ENCODE assay signal across 8 mouse cellular contexts in the genomic region with DNA sequence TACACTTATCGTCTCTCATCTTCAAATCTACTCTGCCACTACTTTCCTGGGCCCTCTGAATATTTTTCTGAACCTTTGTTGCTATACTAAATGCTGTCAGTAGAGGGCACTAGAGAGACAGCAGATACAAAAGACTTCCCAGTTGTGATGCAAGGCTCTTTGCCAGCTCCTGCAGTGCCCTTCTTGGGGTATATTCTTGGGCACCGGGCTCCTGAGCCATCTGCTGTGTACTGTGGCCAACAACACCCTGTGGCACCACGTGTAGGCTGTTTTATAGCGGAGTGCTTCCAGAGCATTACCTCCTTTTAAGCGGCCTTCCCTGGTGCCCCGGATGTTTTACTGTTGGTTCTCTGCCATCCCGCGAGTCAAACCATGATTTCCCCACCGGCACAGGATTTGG. TPM values are rescaled to one million over a fixed set of nuclear protein-coding genes. Genes with fewer than 3 reads are reported as not detected.
A peak's percentile ranks its signal among the peaks of the same experiment; 100 is the strongest.
DNase-seq lines count a peak whose midpoint lies in the region; ATAC-seq and TF ChIP-seq lines count a peak whose summit lies in the region.

No protein-coding gene starts in this region.

- H3K79me2 ChIP-seq in liver, adult 2 months (ENCODE audit: control insufficient read depth, insufficient read depth, low read length), result no peaks in the 10 kb centered on the region

- TF ChIP-seq POLR2A in liver, adult 2 months (IDR thresholded peaks at IDR 0.05; ENCODE audit: extremely low read depth, insufficient read depth, low read length), result no peak

- H3K4me1 ChIP-seq in liver, adult 2 months (ENCODE audit: control insufficient read depth, insufficient read depth, low read length), result no peaks in the 10 kb centered on the region
- no peaks in the 10 kb centered on the region for H3K4me1 ChIP-seq in liver, embryonic 12.5 days
- peaks cover 9% of the 10 kb centered on the region; the same call in 1 of the 2 replicates for H3K4me1 ChIP-seq in forebrain, postnatal 0 days (ENCODE audit: insufficient read depth)

- peak; percentile 32 for DNase-seq in liver, adult 2 months (ENCODE audit: extremely low read depth, low read depth, low spot score)
- DNase-seq in brain, adult 2 months (ENCODE audit: low read depth, low spot score), result peak; percentile 93
- peak; percentile 86 for DNase-seq in forebrain, postnatal 0 days
- peak; percentile 66 to 71 for DNase-seq in layer of hippocampus, adult 2 months (ENCODE audit: low spot score in 2 of 2)
- DNase-seq in thymus, postnatal 0 days (ENCODE audit: low spot score), result peak; percentile 17

- no peaks in the 10 kb centered on the region for H3K27me3 ChIP-seq in liver, adult 2 months (ENCODE audit: control insufficient read depth, insufficient read depth, low read length)
- H3K27me3 ChIP-seq in liver, embryonic 12.5 days (replicated peaks), result no peaks in the 10 kb centered on the region
- H3K27me3 ChIP-seq in forebrain, postnatal 0 days (ENCODE audit: insufficient read depth, low read length), result no peaks in the 10 kb centered on the region

- H3K36me3 ChIP-seq in liver, adult 2 months (ENCODE audit: control insufficient read depth, insufficient read depth, low read length), result no peaks in the 10 kb centered on the region
- H3K36me3 ChIP-seq in liver, embryonic 12.5 days, result no peaks in the 10 kb centered on the region
- H3K36me3 ChIP-seq in forebrain, postnatal 0 days (ENCODE audit: insufficient read depth), result no peaks in the 10 kb centered on the region

- H3K9ac ChIP-seq in liver, adult 2 months (ENCODE audit: low read depth, low read length), result no peak overlapping the region
- H3K9ac ChIP-seq in liver, embryonic 12.5 days, result no peak overlapping the region
- no peak overlapping the region for H3K9ac ChIP-seq in forebrain, postnatal 0 days

- H3K27ac ChIP-seq in liver, adult 2 months (replicated peaks; ENCODE audit: insufficient read depth, low read depth, low read length), result no peak overlapping the region
- H3K27ac ChIP-seq in liver, embryonic 12.5 days, result no peak overlapping the region
- no peak overlapping the region for H3K27ac ChIP-seq in forebrain, postnatal 0 days (ENCODE audit: low read depth, low read length)
- no peak overlapping the region for H3K27ac ChIP-seq in layer of hippocampus, adult 2 months

- ATAC-seq in liver, embryonic 12.5 days, result no peak
- ATAC-seq in forebrain, postnatal 0 days, result peak; percentile 57
- 0 out of 2 replicates have a peak, but pooled peaks have one; percentile 14 for ATAC-seq in megakaryocyte-erythroid progenitor cell, adult 5-6 weeks (replicated peaks; ENCODE audit: low FRiP score, low TSS enrichment, poor library complexity, severe bottlenecking)
- ATAC-seq in erythroid progenitor cell, adult 5-6 weeks (replicated peaks; ENCODE audit: low FRiP score, poor library complexity, severe bottlenecking), result no peak

- no peak overlapping the region for H3K4me2 ChIP-seq in liver, embryonic 12.5 days
- H3K4me2 ChIP-seq in forebrain, postnatal 0 days (ENCODE audit: low read depth), result no peak overlapping the region

- WGBS in liver, adult 2 months, result 75% methylated on average over 9 of the region's 9 CpGs
- WGBS in liver, embryonic 12.5 days (ENCODE audit: insufficient replicate concordance), result 71% methylated on average over 9 of the region's 9 CpGs
- WGBS in forebrain, postnatal 0 days, result 52% methylated on average over 9 of the region's 9 CpGs

- no peak overlapping the region for H3K4me3 ChIP-seq in liver, adult 2 months (ENCODE audit: insufficient read depth, low read depth, low read length)
- H3K4me3 ChIP-seq in liver, embryonic 12.5 days, result no peak overlapping the region
- H3K4me3 ChIP-seq in forebrain, postnatal 0 days (ENCODE audit: low read depth, low read length), result no peak overlapping the region
- peak overlapping the region; percentile 26 for H3K4me3 ChIP-seq in layer of hippocampus, adult 2 months

- TF ChIP-seq CTCF in liver, adult 2 months (IDR thresholded peaks at IDR 0.05; ENCODE audit: low read depth, low read length), result 0 out of 2 replicates have a peak, but pooled peaks have one; percentile 16
- TF ChIP-seq CTCF in forebrain, postnatal 0 days (IDR thresholded peaks at IDR 0.05; ENCODE audit: low read depth), result peak; percentile 81
- TF ChIP-seq CTCF in layer of hippocampus, adult 2 months (conservative IDR thresholded peaks at IDR 0.05), result peak; percentile 93

- H3K9me3 ChIP-seq in liver, embryonic 12.5 days (replicated peaks), result no peaks in the 10 kb centered on the region
- H3K9me3 ChIP-seq in forebrain, postnatal 0 days (ENCODE audit: low read length), result no peaks in the 10 kb centered on the region

RNA-seq across cellular contexts. Expression of gene Cavin4, which starts 27.3 kb away (rescaled TPM):
- total RNA-seq in liver, adult 2 months (2014; rRNA removed), result not detected in 2 replicates
- polyA plus RNA-seq in liver, adult 2 months (2012; rRNA removed), result not detected in 2 replicates
- 0.06 and 0.15 TPM in 2 replicates for polyA plus RNA-seq in liver, embryonic 12.5 days (2016; fragmentation: Nextera tagmentation; extraction: Ambion mirVana)
- 2.1 and 3.2 TPM in 2 replicates for total RNA-seq in forebrain, postnatal 0 days (2014; rRNA removed)
- polyA plus RNA-seq in forebrain, postnatal 0 days (2015; fragmentation: Nextera tagmentation; extraction: Ambion mirVana), result 0.94 and 1.4 TPM in 2 replicates
- 1 to 10 TPM; 2.1 TPM for total RNA-seq in layer of hippocampus, adult 2 months (2021)
- not detected in 2 replicates for total RNA-seq in megakaryocyte-erythroid progenitor cell, adult 5-6 weeks (2014; fragmentation: Nextera tagmentation)
- not detected in 2 replicates for total RNA-seq in megakaryocyte-erythroid progenitor cell, adult 5-6 weeks (2017)
- 0.25 and 0.37 TPM in 2 replicates for polyA plus RNA-seq in thymus, postnatal 0 days (2015; fragmentation: Nextera tagmentation; extraction: Ambion mirVana)
- not detected in 2 replicates for total RNA-seq in erythroid progenitor cell, adult 5-6 weeks (2015; ENCODE audit: low replicate concordance)
- total RNA-seq in erythroid progenitor cell, adult 5-6 weeks (2017; ENCODE audit: low replicate concordance), result not detected in 2 replicates

Comparison
In these comparisons a context has a peak if more than half of its experiments do, and no peak if none do; other contexts are left out.
1. DNase-seq: peak in every context shown above with its lines; median percentile 93 in brain, adult 2 months; 86 in forebrain, postnatal 0 days; 68 in layer of hippocampus, adult 2 months; 32 in liver, adult 2 months; 17 in thymus, postnatal 0 days.
2. CTCF ChIP-seq: peak in every context shown above with its lines; median percentile 93 in layer of hippocampus, adult 2 months; 81 in forebrain, postnatal 0 days; 16 in liver, adult 2 months.
3. ATAC-seq: peak in forebrain, postnatal 0 days (single experiment) and megakaryocyte-erythroid progenitor cell, adult 5-6 weeks (single experiment); none in liver, embryonic 12.5 days (single experiment) and erythroid progenitor cell, adult 5-6 weeks (single experiment).